Mouse (Mus musculus) central nervous system, embryonic 11.5 days (tissue): ENCODE measurements around the gene Olfml3. TPM values are rescaled to one million over a fixed set of nuclear protein-coding genes. Genes with fewer than 3 reads are reported as not detected.

Experiments used
- polyA plus RNA-seq: library from polyadenylated mRNA; depleted of rRNA; stranded (reverse); fragments of >200 nt; gene quantifications from 2 replicates; pipeline ENCODE4 v1.2.3, GENCODE M21; 2012; rRNA removed

Olfml3 gene
- polyA plus RNA-seq, result 4.8 and 15.5 TPM in 2 replicates

DNA sequence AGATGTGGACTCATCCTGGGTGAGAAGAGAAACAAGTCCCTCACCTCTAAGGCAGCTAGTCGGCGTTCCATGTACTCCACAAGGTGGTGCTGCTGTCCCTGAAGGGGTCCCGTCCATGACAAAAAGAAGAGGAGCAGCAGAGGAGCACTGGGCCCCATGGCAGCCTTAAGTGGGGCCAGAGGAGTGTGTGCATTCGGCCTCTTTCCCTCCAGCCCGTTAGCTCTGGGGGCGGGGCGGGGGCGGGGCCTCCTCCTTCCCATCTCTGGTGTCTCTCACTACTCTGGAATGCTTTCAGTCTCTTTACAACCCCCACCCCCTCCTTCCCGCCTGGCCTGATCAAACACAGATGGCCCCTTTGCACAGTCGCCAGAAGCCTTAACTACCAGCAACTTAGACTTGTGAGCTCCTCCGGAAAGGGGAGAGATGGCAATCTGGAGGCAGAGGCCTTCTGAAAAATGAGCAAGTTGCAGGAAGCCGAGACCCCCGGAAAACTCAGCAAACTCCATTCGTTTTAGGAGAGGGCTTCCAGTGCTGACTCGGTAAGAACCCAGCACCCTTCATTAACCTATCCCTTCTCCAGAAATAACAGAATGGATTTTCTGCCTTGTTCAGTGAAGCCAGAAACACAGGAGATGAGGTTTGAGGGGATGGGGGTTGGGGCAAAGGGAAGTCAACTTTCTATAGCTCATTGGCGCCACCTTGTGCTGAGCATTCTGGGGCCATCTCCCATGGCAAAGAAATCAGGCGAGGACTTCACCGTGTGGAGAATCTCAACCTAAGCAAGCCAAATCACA is at the start of gene Olfml3:
Gene Olfml3, minus strand, starts transcription at position 224 of the 794 bp plus-strand sequence.

DNA sequence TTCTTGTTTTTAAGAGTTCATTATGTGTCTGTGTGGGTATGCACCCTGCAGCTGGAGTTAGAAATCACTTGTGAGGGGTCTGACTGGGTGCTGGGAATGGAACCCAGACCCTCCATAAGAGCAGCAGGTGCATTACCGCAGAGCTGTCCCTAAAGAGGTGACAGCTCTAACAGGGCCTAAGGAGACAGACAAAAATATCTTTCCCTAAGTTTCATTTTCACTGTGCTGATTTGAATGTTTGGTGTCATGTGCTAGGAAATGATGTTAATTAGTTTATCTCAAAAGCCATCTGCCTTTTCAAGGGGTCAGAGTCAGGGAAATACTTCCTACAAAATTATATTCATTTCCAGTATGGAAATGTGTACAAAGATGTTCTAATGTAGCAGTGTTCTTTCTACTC is 1.5 kb upstream of the Olfml3 start, which contains the start of gene Gm10964:
Gene Gm10964, plus strand, starts transcription at position 38 of the 400 bp plus-strand sequence.

Other genes starting within 250 kb of the Olfml3 start
- gene Syt6, start 162.8 kb downstream of the Olfml3 start, polyA plus RNA-seq, result 2.8 and 2.9 TPM in 2 replicates
- gene Atg4a-ps, start 91.9 kb downstream of the Olfml3 start, polyA plus RNA-seq, result 0.04 and 0.14 TPM in 2 replicates
- gene Gm10964, start 1.4 kb upstream of the Olfml3 start, polyA plus RNA-seq, result not detected in 2 replicates
- 21.7 and 34.2 TPM in 2 replicates for gene Hipk1, start 53.6 kb upstream of the Olfml3 start, polyA plus RNA-seq
- 9.2 and 12.5 TPM in 2 replicates for gene Dclre1b, start 71.4 kb upstream of the Olfml3 start, polyA plus RNA-seq
- 21.2 and 26.4 TPM in 2 replicates for gene Ap4b1, start 71.5 kb upstream of the Olfml3 start, polyA plus RNA-seq
- gene Gm43064, start 71.6 kb upstream of the Olfml3 start, polyA plus RNA-seq, result 0.15 and 0.40 TPM in 2 replicates
- gene Bcl2l15, start 94.6 kb upstream of the Olfml3 start, polyA plus RNA-seq, result 1.3 and 1.6 TPM in 2 replicates
- gene Ptpn22, start 121.8 kb upstream of the Olfml3 start, polyA plus RNA-seq, result 0.31 and 0.34 TPM in 2 replicates
- gene Rsbn1, start 176.1 kb upstream of the Olfml3 start, polyA plus RNA-seq, result 11.2 and 17.8 TPM in 2 replicates
- 32.5 and 39.4 TPM in 2 replicates for gene Phtf1, start 230.1 kb upstream of the Olfml3 start, polyA plus RNA-seq